Mouse (Mus musculus): Measurements from ENCODE around the gene Noct.

DNA sequence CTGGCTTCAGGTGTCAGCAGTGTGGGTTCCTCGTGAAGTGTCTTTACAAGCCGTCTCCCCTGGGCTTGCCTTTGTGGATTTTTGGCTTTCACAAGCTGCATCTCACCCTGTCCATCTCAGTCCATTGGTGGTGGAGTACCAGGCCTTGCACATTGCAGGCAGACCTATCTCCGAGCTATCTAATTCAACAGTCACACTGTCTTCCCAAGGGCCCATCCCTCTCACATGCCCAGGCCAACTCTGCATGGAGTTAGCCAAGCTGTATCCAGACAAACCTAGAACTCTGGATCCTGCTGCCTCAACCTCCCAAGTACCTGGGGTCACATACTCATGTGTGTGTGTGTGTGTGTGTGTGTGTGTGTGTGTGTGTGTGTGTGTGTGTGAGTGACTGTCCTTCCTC lies 15.3 kb downstream of the Noct start:
- TF ChIP-seq CTCF (IDR thresholded peaks at IDR 0.05; ENCODE audit: low read depth) (no peak), EP300 (IDR thresholded peaks at IDR 0.05; ENCODE audit: low read depth) (no peak)
